Mouse (Mus musculus): Measurements from ENCODE around the gene Cldn13. TPM values are rescaled to one million over a fixed set of nuclear protein-coding genes. Genes with fewer than 3 reads are reported as not detected.

The Cldn13 gene
- polyA plus RNA-seq, 2 experiments, result 0.33 TPM; not detected in 1

GRCm38 (mm10) chr5:134868506-134868905 is 46.8 kb downstream of the Cldn13 start:
- peak overlapping the region; percentile 81 for H3K27ac ChIP-seq (replicated peaks; ENCODE audit: low read depth, low read length)
- no peak overlapping the region for H3K9ac ChIP-seq (ENCODE audit: low read depth, low read length, severe bottlenecking)
- peaks cover 39% of the 10 kb centered on the region for H3K4me1 ChIP-seq (ENCODE audit: control insufficient read depth, insufficient read depth, low read length)
- H3K4me3 ChIP-seq (replicated peaks; ENCODE audit: low read length), result no peak overlapping the region
- 77% methylated on average over 5 of the region's 5 CpGs for WGBS
- H3K4me2 ChIP-seq (replicated peaks; ENCODE audit: low read depth, low read length, severe bottlenecking), result no peak overlapping the region
- DNase-seq (ENCODE audit: low spot score) (no peak), ATAC-seq (ENCODE audit: low FRiP score, low read depth) (no peak)
- H3K9me3 ChIP-seq (ENCODE audit: control insufficient read depth, low read length), result no peaks in the 10 kb centered on the region
- no peak for TF ChIP-seq POLR2A (IDR thresholded peaks at IDR 0.05; ENCODE audit: borderline replicate concordance, extremely low read depth, insufficient read depth, insufficient read length)
- H3K36me3 ChIP-seq (ENCODE audit: control insufficient read depth, insufficient read depth, low read length), result no peaks in the 10 kb centered on the region
- H3K27me3 ChIP-seq (ENCODE audit: control insufficient read depth, insufficient read depth, low read length), result no peaks in the 10 kb centered on the region

DNA sequence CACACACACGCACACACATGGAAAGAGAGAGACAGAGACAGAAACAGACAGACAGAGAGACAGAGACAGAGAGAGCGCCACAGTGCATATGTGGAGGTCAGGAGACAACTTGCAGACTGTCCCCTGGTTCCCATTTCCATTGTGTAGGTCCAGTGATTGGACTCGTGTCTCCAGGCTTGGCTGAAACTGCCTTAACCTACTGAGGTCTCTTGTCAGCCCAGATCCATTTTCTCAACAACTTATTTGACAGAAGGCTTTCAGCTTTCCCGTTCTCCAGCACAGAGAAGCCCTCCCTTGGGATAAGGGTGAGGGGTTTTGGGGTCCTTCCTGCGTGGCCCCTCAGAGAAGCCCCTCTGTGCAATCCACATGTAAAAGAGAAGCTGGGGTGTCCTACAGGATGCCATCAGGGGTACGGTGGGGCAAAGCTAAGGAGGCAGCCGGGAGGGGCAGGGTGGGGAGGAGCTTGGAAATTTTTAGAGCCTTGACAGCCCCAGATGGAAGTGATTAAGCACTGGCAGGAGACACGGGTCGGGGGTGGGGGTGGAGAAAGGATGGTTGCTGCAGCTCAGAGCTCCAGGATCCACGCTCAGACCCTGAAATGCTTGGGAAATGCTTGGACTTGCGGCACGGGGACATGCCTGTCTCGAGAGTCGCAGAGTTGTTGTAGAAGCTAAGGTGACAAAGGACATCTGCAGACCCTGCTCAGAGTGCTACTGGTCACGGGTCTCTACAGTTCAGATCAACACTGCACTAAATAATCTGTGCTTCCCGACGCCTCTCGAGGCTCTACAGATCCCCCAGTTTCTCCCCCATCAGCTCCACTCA is 47.8 kb downstream of the Cldn13 start:
- Histone ChIP-seq H3K4me1 (ENCODE audit: control insufficient read depth, insufficient read depth, low read length) (peaks cover 39% of the 10 kb centered on the region), H3K27me3 (ENCODE audit: control insufficient read depth, insufficient read depth, low read length) (no peaks in the 10 kb centered on the region), H3K9ac (ENCODE audit: low read depth, low read length, severe bottlenecking) (0 out of 2 replicates have a peak overlapping the region, but pooled peaks have one; percentile 2), H3K4me3 (replicated peaks; ENCODE audit: low read length) (no peak overlapping the region), H3K4me2 (replicated peaks; ENCODE audit: low read depth, low read length, severe bottlenecking) (peak overlapping the region; percentile 43), H3K9me3 (ENCODE audit: control insufficient read depth, low read length) (no peaks in the 10 kb centered on the region), H3K27ac (replicated peaks; ENCODE audit: low read depth, low read length) (peak overlapping the region; percentile 81), H3K36me3 (ENCODE audit: control insufficient read depth, insufficient read depth, low read length) (no peaks in the 10 kb centered on the region)
- WGBS, result 15% methylated on average over 18 of the region's 18 CpGs
- DNase-seq (ENCODE audit: low spot score) (peak; percentile 70), ATAC-seq (ENCODE audit: low FRiP score, low read depth) (peak; percentile 85)
- TF ChIP-seq POLR2A (IDR thresholded peaks at IDR 0.05; ENCODE audit: borderline replicate concordance, extremely low read depth, insufficient read depth, insufficient read length), result no peak

GRCm38 (mm10) chr5:134865158-134865557 is 50.2 kb downstream of the Cldn13 start:
- DNase-seq (ENCODE audit: low spot score), result no peak
- 43% methylated on average over 8 of the region's 8 CpGs for WGBS
- no peak for TF ChIP-seq POLR2A (IDR thresholded peaks at IDR 0.05; ENCODE audit: borderline replicate concordance, extremely low read depth, insufficient read depth, insufficient read length)
- Histone ChIP-seq H3K27ac (replicated peaks; ENCODE audit: low read depth, low read length) (peak overlapping the region; percentile 58), H3K4me2 (replicated peaks; ENCODE audit: low read depth, low read length, severe bottlenecking) (no peak overlapping the region), H3K36me3 (ENCODE audit: control insufficient read depth, insufficient read depth, low read length) (no peaks in the 10 kb centered on the region), H3K9me3 (ENCODE audit: control insufficient read depth, low read length) (no peaks in the 10 kb centered on the region), H3K9ac (ENCODE audit: low read depth, low read length, severe bottlenecking) (peak overlapping the region; percentile 31; the same call in 1 of the 2 replicates), H3K4me3 (replicated peaks; ENCODE audit: low read length) (no peak overlapping the region), H3K4me1 (ENCODE audit: control insufficient read depth, insufficient read depth, low read length) (peaks cover 45% of the 10 kb centered on the region), H3K27me3 (ENCODE audit: control insufficient read depth, insufficient read depth, low read length) (no peaks in the 10 kb centered on the region)
- ATAC-seq (ENCODE audit: low FRiP score, low read depth), result no peak

Other genes with a start within 250 kb of the Cldn13 start
- 31.9 and 40.2 TPM in 2 replicates for gene Limk1, start 226.9 kb downstream of the Cldn13 start, polyA plus RNA-seq (2012; rRNA removed)
- 8.6 and 9.3 TPM in 2 replicates for gene Limk1, start 226.9 kb downstream of the Cldn13 start, polyA plus RNA-seq (2014; fragmentation: Nextera tagmentation; extraction: Ambion mirVana)
- 249 and 296 TPM in 2 replicates for gene Eln, start 168.2 kb downstream of the Cldn13 start, polyA plus RNA-seq (2012; rRNA removed)
- gene Eln, start 168.2 kb downstream of the Cldn13 start, polyA plus RNA-seq (2014; fragmentation: Nextera tagmentation; extraction: Ambion mirVana), result 115 and 121 TPM in 2 replicates
- not detected in 2 replicates for gene Tmem270, start 8.8 kb downstream of the Cldn13 start, polyA plus RNA-seq (2012; rRNA removed)
- gene Tmem270, start 8.8 kb downstream of the Cldn13 start, polyA plus RNA-seq (2014; fragmentation: Nextera tagmentation; extraction: Ambion mirVana), result not detected in 2 replicates
- 14.8 and 14.9 TPM in 2 replicates for gene Mettl27, start 16.8 kb upstream of the Cldn13 start, polyA plus RNA-seq (2012; rRNA removed)
- 18.9 and 21.3 TPM in 2 replicates for gene Mettl27, start 16.8 kb upstream of the Cldn13 start, polyA plus RNA-seq (2014; fragmentation: Nextera tagmentation; extraction: Ambion mirVana)
- 48.4 and 50.0 TPM in 2 replicates for gene Cldn4, start 31.4 kb upstream of the Cldn13 start, polyA plus RNA-seq (2012; rRNA removed)
- 49.3 and 61.5 TPM in 2 replicates for gene Cldn4, start 31.4 kb upstream of the Cldn13 start, polyA plus RNA-seq (2014; fragmentation: Nextera tagmentation; extraction: Ambion mirVana)
- 7.2 and 8.8 TPM in 2 replicates for gene Cldn3, start 70.7 kb upstream of the Cldn13 start, polyA plus RNA-seq (2012; rRNA removed)
- gene Cldn3, start 70.7 kb upstream of the Cldn13 start, polyA plus RNA-seq (2014; fragmentation: Nextera tagmentation; extraction: Ambion mirVana), result 14.7 and 18.3 TPM in 2 replicates
- gene Abhd11, start 93.6 kb upstream of the Cldn13 start, polyA plus RNA-seq (2012; rRNA removed), result 83.2 and 94.3 TPM in 2 replicates
- 64.7 and 67.4 TPM in 2 replicates for gene Abhd11, start 93.6 kb upstream of the Cldn13 start, polyA plus RNA-seq (2014; fragmentation: Nextera tagmentation; extraction: Ambion mirVana)
- gene Stx1a, start 108.0 kb upstream of the Cldn13 start, polyA plus RNA-seq (2012; rRNA removed), result 39.2 and 45.5 TPM in 2 replicates
- 11.4 and 13.0 TPM in 2 replicates for gene Stx1a, start 108.0 kb upstream of the Cldn13 start, polyA plus RNA-seq (2014; fragmentation: Nextera tagmentation; extraction: Ambion mirVana)
- gene Dnajc30, start 148.7 kb upstream of the Cldn13 start, polyA plus RNA-seq (2012; rRNA removed), result 29.1 and 31.3 TPM in 2 replicates
- gene Dnajc30, start 148.7 kb upstream of the Cldn13 start, polyA plus RNA-seq (2014; fragmentation: Nextera tagmentation; extraction: Ambion mirVana), result 32.6 and 39.2 TPM in 2 replicates
- 107 and 121 TPM in 2 replicates for gene Bud23, start 149.4 kb upstream of the Cldn13 start, polyA plus RNA-seq (2012; rRNA removed)
- gene Bud23, start 149.4 kb upstream of the Cldn13 start, polyA plus RNA-seq (2014; fragmentation: Nextera tagmentation; extraction: Ambion mirVana), result 101 and 108 TPM in 2 replicates
- 24.5 and 32.0 TPM in 2 replicates for gene Vps37d, start 162.7 kb upstream of the Cldn13 start, polyA plus RNA-seq (2012; rRNA removed)
- gene Vps37d, start 162.7 kb upstream of the Cldn13 start, polyA plus RNA-seq (2014; fragmentation: Nextera tagmentation; extraction: Ambion mirVana), result 10.7 and 12.3 TPM in 2 replicates
- gene Mlxipl, start 174.4 kb upstream of the Cldn13 start, polyA plus RNA-seq (2012; rRNA removed), result 3.3 and 5.3 TPM in 2 replicates
- 0.54 and 1.6 TPM in 2 replicates for gene Mlxipl, start 174.4 kb upstream of the Cldn13 start, polyA plus RNA-seq (2014; fragmentation: Nextera tagmentation; extraction: Ambion mirVana)
- 23.2 and 25.7 TPM in 2 replicates for gene Tbl2, start 234.1 kb upstream of the Cldn13 start, polyA plus RNA-seq (2012; rRNA removed)
- 29.8 and 32.1 TPM in 2 replicates for gene Tbl2, start 234.1 kb upstream of the Cldn13 start, polyA plus RNA-seq (2014; fragmentation: Nextera tagmentation; extraction: Ambion mirVana)